Mouse (Mus musculus): ENCODE data around the gene Exosc9. TPM values are rescaled to one million over a fixed set of nuclear protein-coding genes. Genes with fewer than 3 reads are reported as not detected.
A peak's percentile ranks its signal among the peaks of the same experiment; 100 is the strongest.
"Not testable (repeated sequence)": the region's sequence is repeated elsewhere in the genome, so short reads cannot be mapped to it uniquely, and the experiment has no call there.

Gene Exosc9
- total RNA-seq, 2 experiments from 2014 or later = 38.7 to 44.6 TPM

DNA sequence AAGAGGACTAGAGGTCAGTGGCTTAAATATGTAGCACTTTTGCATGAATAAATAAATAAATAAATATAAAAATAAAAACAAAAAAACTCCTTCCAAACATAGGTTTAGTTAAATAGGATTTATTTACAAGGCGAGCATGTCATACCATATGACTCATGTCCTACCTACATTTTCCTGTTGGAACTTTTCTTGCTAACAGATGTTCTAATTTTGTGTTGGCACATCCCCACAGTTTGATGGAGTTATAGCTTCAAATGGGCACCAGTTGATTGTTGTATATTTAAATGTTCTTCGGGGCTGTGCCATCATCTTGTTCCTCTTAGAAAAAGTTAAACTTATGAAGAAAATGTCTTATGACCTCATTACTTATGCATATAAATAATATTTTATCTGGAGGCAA lies 11.0 kb upstream of the Exosc9 start:
- intact Hi-C loops (cut with DNase I) = no loop called here
- peak in 1 of 2 experiments; percentile 63 for DNase-seq (ENCODE audit: low spot score in 2 of 2)

DNA sequence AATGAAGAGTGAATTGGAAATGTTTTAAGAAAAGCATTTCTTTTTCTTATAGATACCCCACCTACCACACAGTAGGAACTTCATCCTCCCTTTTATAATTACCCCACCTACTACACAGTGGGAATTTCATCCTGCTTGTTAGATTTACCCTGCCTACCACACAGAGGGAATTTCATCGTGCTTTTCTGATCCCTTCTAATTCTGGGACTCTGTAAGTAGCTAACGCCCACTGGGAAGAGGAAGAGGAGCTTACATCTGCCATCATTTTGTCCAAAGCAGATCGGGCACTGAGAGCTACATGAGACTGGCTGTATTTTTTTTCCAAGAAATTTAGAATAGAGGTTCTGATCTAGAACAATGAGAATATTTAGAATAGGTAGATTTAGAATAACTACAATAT lies 7.4 kb upstream of the Exosc9 start:
- DNase-seq (ENCODE audit: low spot score in 2 of 2) = peak in 1 of 2 experiments; percentile 74
- intact Hi-C loops (cut with DNase I) = loop anchor here (2.0 kb wide), 2 partner anchors 14 to 28 kb away; no protein-coding TSS in a partner anchor

DNA sequence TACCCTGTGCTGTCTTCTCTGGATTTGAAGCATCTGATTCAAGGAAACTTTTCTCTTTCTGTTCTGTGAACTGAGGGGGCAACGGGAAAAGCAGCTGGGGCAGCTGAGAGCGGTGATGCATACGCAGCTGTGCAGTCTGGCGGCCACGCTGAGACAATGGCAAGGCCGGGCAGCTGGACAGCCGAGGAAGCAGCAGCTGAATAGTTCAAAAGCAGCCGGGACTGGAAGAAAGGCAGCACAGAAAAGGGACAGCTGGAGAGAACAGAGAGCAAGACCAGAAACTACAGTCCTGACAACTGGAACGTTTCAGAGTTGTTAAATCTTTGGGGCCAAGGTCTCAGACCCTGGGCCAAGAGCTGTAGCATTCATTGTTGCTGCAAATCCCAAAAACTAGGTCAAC lies 1.1 kb upstream of the Exosc9 start:
- intact Hi-C loops (cut with DNase I) = no loop called here
- peak in 1 of 2 experiments; percentile 55 for DNase-seq (ENCODE audit: low spot score in 2 of 2)

- peak; percentile 43 to 77 for DNase-seq (ENCODE audit: low spot score in 2 of 2)
- intact Hi-C loops (cut with DNase I) = loop anchor here (2.0 kb wide), 1 partner anchor 19 kb away; no protein-coding TSS in a partner anchor
Measured at GRCm38 (mm10) chr3:36551851-36552384, 488 bp upstream of the Exosc9 start.

- intact Hi-C loops (cut with DNase I) = no loop called here
- DNase-seq (ENCODE audit: low spot score in 2 of 2) = no peak
Measured at GRCm38 (mm10) chr3:36557601-36558000, 5.2 kb downstream of the Exosc9 start.

DNA sequence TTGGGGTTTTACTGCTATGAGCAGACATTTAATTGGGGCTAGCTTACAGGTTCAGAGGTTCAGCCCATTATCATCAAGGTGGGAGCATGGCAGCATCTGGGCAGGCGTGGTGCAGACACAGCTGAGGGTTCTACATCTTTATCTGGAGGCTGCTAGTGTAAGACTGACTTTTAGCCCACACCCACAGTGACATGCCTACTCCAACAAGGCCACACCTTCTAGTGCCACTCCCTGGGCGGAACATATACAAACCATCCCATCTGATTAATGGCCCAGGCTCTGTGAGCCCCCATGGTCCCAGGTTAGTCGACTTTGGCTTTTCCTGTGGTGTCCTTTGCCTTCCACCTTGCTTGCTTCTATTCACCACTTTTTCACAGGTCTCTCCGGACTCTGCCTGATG lies 7.2 kb downstream of the Exosc9 start:
- intact Hi-C loops (cut with DNase I) = no loop called here
- DNase-seq (ENCODE audit: low spot score in 2 of 2) = no peak

GRCm38 (mm10) chr3:36563666-36564065 lies 11.3 kb downstream of the Exosc9 start:
- DNase-seq (ENCODE audit: low spot score in 2 of 2) = no peak
- intact Hi-C loops (cut with DNase I) = no loop called here

GRCm38 (mm10) chr3:36569836-36570235 lies 17.4 kb downstream of the Exosc9 start:
- DNase-seq (ENCODE audit: low spot score in 2 of 2) = no peak

GRCm38 (mm10) chr3:36571361-36571826 lies 19.0 kb downstream of the Exosc9 start:
- DNase-seq (ENCODE audit: low spot score in 2 of 2) = no peak
- intact Hi-C loops (cut with DNase I) = loop anchor here (2.0 kb wide), 1 partner anchor 19 kb away; the partner anchor contains the start of gene Exosc9

More at GRCm38 (mm10) chr3:36569836-36570235, 17.4 kb downstream of the Exosc9 start:
- intact Hi-C loops (cut with DNase I) = loop anchor here (2.0 kb wide), 1 partner anchor 17 kb away; the partner anchor contains the start of gene Exosc9

DNA sequence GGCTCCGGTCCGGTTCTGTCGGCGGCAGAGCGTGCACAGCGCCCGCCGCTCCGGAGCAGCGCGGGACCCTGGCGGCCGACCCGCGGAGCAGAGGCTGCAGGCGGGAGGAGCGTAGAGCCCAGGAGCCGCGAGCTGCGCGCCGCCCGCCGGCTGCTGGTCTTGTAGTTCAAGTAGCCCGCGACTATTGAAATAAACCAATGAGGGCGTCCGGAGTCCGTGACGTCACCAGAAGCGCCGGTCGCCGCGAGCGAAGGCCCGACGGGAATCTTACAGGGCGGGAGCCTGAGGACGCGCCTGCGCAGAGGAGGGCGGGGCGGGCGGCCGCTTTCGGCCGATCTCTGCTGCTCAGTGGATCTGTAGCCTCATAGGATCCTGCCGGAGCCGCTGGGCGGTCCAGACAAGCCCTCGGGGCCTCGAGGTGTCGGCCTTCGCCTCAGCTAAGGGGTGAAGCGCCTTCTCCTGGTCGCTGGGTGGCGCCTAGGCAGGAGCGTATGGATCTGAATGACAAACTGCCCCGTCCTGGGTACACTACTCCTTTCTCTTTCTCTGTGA lies 19.5 kb downstream of the Exosc9 start, which contains the start of gene Ccna2:
Gene Ccna2, minus strand, starts transcription at position 324 of the 552 bp plus-strand sequence.
- peak; percentile 96 to 99 for DNase-seq (ENCODE audit: low spot score in 2 of 2)
- intact Hi-C loops (cut with DNase I) = loop anchor here (1.0 to 2.0 kb wide), 2 partner anchors 19 to 41 kb away; partner anchors contain the start of genes Bbs7 and Exosc9

GRCm38 (mm10) chr3:36598811-36599210 lies 46.4 kb downstream of the Exosc9 start:
- no peak for DNase-seq (ENCODE audit: low spot score in 2 of 2)
- intact Hi-C loops (cut with DNase I) = no loop called here

GRCm38 (mm10) chr3:36599773-36600172 lies 47.4 kb downstream of the Exosc9 start:
- intact Hi-C loops (cut with DNase I); DNase-seq (ENCODE audit: low spot score in 2 of 2): not testable (repeated sequence)

DNA sequence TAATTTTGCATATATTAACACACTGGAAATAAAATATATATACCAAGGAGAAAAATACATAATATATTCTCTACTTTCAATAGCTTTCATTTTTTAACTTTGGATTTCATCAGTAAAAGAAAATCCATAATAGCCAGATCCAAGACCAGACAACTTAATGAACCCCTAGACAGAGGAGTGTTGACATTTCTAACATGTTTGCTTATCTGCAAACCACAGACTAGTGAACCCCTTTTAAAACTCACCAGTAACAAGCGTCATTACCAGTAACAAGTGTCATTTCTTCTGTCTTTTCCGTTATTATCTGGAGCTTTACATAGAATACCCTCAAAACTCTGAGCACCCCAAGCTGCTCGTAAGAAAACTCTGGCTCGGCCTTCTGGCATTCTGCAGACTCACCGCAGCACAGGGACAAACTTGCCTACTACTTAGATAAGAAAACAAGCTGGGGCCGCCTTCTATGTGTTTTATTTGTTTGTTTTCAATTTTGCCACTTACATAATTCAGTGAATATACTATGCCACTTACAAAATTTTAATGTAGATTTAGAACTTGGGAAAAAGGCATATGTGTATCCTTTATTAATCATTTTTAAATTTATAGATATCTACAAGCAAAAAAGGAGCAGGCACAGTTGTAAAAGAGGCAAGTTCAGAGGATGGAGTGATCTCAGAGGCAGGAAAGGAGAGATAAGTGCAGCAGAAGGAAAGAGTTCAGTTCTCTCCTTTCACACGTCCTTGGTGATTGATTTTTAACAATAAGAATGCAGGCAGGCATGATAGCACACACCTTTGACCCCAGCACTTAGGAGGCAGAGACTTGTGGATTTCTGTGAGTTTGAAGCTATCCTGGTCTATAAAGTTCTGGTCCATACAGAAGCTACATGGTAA lies 53.7 kb downstream of the Exosc9 start:
- intact Hi-C loops (cut with DNase I) = no loop called here

DNA sequence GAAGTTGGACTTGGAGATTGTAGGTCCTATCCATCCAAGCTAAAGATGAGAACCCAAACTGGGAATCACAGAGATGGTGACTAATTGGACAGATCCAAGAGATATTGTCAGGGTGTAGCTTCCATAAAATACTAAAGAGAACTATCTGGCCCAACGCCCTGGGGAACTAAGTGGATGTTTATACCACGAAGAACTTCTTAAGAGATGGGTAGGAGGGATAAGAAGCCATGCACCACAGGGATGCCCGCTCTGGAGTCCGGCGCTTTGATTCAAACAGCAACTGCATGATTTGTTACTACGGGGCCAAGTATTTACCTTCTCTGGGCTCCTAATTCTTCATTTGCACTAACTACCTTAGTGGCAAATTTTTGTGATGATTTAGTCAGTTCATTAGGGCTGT lies 60.3 kb downstream of the Exosc9 start:
- peak; percentile 7 to 18 for DNase-seq (ENCODE audit: low spot score in 2 of 2)
- intact Hi-C loops (cut with DNase I) = loop anchor here (1.0 kb wide), 1 partner anchor 40 kb away; the partner anchor contains the start of gene Ccna2

More for the DNA sequence above, 53.7 kb downstream of the Exosc9 start:
- DNase-seq (ENCODE audit: low spot score in 2 of 2) = no peak

- peak; percentile 97 for DNase-seq (ENCODE audit: low spot score in 2 of 2)
- intact Hi-C loops (cut with DNase I) = loop anchor here (1.0 kb wide), 1 partner anchor 41 kb away; the partner anchor contains the start of gene Ccna2
Measured at GRCm38 (mm10) chr3:36613202-36613907, 60.9 kb downstream of the Exosc9 start, which contains the start of gene Bbs7. Bbs7 (minus strand) TSS chr3:36613477.

DNA sequence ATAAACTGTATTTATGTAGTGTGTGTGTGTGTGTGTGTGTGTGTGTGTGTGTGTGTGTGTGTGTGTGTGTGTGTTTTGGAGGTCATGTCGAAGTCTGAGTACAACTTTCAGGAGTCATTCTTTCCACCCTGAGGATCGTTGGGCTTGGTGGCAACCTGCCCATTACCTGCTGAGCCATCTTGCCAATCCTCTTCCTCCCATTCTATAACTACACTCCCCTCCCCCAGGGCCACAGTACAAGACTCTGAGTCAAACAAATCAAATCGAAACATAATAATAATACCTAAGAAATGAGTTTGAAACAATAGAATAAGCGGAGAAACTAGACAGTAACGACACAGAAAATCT lies 61.5 kb downstream of the Exosc9 start:
- intact Hi-C loops (cut with DNase I) = loop anchor here (1.0 kb wide), 1 partner anchor 42 kb away; the partner anchor contains the start of gene Ccna2
- no peak for DNase-seq (ENCODE audit: low spot score in 2 of 2)

Measured in left cerebral cortex, postnatal 25 days (tissue).